Mouse (Mus musculus) layer of hippocampus, adult 18-20 months (tissue): Measurements from ENCODE around the gene Srsf2. TPM values are rescaled to one million over a fixed set of nuclear protein-coding genes. Genes with fewer than 3 reads are reported as not detected.
"Not testable (repeated sequence)": the region's sequence is repeated elsewhere in the genome, so short reads cannot be mapped to it uniquely, and the experiment has no call there.

ENCODE experiments used
- DNase-seq, 2 experiments: peaks; one replicate each; pipeline ENCODE4 v3.0.0; 2022; ENCODE audit warnings: low spot score in 2 of 2
- long read RNA-seq: library from polyadenylated mRNA; stranded (forward); transcript quantifications from one replicate; pipeline ENCODE4 v2.0.0, GENCODE M21; 2021
- total RNA-seq, 2 experiments: library from RNA; stranded (reverse); gene quantifications; 2 replicates each; pipeline ENCODE4 v1.2.3; 2021

Srsf2 gene
- total RNA-seq = 100 to 1,000 TPM; 166 to 176 TPM
- long read RNA-seq, transcript Srsf2-201 (3 exons, 1,899 nt) = major isoform, 106 of 174 reads
- long read RNA-seq, partial matches to known transcripts = 33 of 174 reads
- long read RNA-seq, other reads (novel, unspliced or antisense) = 27 of 174 reads

DNA sequence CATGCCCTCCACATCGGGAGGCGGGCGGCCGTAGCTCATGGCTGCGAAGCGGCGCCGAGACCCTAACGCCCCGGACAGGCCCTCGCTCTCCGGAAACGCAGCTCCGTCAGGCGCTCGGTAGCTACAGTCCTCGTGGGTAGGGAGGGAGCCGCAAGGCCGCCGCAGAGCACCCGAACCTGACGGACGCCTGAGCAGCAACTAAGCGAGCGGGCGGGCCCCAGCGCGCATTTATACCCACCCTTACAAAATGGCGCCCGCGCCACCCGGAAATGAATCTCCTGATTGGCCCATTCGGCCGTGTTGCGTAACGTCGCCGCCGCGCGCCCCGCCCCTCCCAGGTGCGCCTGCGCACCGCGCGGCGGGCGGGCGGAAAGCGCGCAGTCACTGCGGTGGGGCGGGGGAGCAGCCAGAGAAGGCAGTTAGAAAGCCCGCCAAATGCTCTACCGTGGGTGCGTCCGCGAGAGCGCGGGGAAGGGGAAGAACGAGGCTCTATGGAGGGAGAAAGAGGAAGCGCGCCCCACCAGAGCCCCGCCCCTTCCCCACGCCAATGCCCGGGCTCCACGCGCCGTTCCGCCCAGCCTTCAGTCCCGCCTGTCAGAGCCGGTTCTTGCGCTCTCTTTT is at the start of gene Srsf2:
Gene Srsf2, minus strand, starts transcription at position 204 of the 621 bp plus-strand sequence.
- DNase-seq = peak; percentile 96 to 98

DNA sequence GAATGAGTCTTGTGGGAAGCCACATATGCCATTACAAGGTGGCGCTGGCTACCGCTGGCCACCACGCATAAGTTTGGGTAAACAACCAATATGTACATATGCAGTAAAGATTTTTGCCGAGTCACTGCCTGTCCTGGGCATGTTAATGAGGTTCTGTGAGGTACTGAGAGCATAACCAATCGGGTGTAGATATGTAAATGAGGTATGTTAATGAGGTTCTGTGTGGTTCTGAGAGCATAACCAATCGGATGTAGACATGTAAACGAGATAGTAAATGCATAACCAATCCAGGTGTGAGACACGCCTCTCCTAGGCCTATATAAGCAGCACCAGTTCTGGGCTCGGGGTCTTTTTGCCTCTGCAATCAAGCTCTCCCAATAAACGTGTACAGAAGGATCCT is 49.7 kb upstream of the Srsf2 start:
- not testable (repeated sequence) for DNase-seq

DNA sequence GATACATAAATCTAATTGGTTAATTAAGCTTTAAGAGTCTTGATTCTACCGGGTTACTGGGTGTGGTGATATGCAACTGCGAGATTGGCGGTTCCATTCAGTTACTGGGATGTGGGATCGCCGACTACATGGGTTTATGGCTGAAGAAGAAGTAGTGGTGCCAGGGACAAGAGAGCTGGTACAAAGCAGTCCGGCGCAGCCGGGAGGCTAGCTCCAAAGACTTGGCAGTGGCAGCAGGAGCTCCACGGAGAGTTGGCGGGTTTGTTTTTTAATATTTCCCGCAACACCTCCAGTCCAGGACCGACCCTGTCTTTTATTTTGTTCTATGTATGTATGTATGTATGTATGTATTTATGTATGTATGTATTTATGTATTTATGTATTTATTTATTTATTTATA is 46.4 kb upstream of the Srsf2 start:
- DNase-seq = no peak

DNA sequence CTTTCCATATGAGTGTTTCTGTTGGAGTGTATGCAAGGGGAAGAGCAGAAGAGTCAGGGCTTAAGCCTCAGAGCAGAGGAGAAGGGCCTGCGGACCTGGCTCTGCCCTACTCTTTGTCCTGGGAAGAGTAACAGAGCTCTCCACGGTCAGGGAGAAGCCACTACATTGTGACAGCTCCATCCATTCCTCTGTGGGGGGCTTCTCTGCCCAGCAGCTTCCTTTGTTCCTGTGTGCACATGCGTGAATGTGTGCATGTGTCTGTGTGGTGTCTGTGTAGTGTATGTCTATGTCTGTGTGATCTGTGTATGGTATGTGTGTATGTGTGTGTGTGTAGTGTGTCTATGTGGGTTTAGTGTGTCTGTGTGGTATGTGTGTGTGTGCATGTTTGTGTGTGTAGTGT is 42.5 kb upstream of the Srsf2 start:
- no peak for DNase-seq

- no peak for DNase-seq
These were observed 40.9 kb upstream of the Srsf2 start for GRCm38 (mm10) chr11:116893532-116894442.

GRCm38 (mm10) chr11:116887136-116887535 is 34.2 kb upstream of the Srsf2 start:
- no peak for DNase-seq

DNA sequence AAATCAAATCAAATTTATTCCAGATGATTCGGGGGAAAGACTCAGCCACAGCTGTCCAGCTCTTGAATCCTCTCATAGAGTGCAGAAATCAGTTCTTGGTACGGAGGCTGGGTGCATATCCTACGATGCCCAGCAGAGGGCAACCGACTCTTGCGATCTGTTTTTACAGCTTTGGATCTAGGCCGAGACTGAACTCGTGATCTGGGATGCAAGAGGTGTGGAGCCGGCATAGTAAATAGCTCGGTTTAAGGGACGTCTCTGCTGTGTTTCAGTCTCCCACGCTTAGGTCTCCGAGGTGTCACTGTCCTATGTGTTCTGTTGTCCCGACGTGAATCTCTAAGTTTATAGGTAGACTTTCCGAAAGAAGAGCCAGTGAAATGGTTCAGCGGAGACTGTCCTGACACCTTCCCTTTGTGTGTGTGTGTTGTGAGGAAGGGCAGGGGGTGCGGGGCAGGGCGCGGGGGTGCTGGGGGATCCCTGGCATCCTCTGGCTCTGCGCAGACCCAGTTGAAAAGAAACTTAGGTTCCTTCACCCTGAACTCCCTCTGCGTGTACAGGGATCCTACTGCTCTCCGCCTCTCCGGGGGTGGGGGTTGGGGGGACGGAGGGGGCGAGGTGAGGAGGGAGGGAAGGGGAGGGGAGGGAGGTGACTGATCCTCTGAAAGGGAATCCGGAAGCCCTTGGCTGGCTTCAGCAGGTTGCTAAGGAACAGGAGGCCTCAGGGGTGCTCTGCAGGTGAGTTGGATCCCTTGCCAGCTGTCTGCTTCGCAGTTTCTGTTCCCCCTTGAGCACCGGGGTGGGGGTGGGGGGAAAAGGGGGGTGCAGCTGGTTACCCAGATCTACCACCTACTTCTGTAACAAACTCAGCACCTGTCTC is 32.6 kb upstream of the Srsf2 start:
- peak; percentile 75 to 95 for DNase-seq

DNA sequence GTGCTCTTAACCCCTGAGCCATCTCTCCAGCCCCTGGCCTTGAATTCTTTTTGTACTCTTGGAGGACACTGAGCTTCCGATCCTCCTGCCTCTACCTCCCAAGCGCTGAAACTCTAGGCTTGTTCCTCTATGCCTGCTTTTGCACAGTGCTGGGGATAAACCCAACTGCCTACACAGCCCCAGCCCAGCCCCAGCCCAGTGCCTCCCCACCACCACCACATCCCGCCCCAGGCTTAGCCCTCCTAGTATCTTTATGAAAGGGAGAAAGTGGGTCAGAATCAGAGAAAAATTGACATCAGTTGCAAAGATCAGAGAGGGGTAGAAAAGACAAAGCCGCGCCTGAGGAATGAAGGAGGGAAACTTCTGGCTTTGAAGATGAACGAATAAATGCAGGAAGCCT is 31.2 kb upstream of the Srsf2 start:
- no peak for DNase-seq

DNA sequence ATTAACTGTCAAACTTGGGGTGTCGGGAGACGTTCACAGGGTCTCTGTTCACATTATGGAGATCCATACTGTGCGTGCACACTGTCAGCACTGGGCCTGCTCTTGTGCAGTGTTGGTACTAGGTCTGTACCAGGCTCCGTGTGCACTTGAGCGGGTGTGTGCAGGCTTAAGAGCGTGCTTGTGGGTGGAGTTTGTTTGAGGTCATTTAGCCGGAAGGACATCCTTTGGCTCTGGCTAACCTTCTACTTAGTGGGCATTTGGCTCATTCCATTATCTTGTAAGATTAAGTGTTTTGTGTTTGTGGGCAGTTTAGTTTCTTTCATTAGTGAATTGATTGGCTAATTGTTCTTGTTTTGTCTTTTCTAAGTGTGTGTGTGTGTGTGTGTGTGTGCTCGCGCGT is 29.6 kb upstream of the Srsf2 start:
- DNase-seq = no peak

GRCm38 (mm10) chr11:116881440-116881839 is 28.5 kb upstream of the Srsf2 start:
- DNase-seq = peak in 1 of 2 experiments; percentile 30

- DNase-seq = peak in 1 of 2 experiments; percentile 29
These were observed 27.9 kb upstream of the Srsf2 start for GRCm38 (mm10) chr11:116880839-116881238.

DNA sequence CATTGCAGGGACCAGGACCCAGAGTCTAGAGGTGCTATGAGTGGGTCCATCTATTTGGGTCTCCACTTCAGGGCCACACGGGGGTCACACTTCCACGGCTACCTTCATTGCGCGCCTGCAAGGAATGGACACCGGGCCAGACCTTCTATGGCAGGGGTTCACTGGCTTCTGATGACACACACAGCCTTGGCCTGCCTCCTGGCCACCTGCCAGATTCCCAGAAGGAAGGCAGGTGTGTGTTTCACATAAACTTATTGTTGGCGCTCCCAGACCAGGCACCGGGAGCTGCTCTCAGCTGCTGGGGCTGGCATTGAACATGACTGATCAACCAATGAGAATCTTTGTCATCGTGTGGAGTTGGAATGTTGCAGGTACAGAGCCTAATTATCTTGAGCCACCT is 25.6 kb upstream of the Srsf2 start:
- DNase-seq = no peak

GRCm38 (mm10) chr11:116873987-116874386 is 21.1 kb upstream of the Srsf2 start:
- DNase-seq = peak; percentile 62 to 79

DNA sequence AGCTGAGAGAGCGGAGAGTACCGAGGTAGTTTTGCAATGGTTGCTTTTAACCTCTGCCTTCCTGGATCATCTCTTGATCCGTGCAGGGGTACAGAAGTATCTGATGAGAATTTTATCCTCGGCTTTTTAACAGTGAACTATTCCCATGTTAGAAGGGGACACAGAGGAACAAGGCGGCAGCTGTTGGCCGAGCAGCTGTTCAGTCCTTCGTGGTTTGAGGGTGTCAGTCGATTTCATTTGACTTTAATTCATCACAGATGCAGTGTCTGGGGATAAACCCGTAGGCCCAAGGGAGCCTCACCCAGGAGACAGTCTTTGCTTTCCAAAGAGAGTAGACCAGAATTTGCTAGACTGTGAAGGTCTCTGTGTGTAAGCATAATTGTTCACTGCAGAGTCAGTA is 18.6 kb upstream of the Srsf2 start:
- DNase-seq = no peak

DNA sequence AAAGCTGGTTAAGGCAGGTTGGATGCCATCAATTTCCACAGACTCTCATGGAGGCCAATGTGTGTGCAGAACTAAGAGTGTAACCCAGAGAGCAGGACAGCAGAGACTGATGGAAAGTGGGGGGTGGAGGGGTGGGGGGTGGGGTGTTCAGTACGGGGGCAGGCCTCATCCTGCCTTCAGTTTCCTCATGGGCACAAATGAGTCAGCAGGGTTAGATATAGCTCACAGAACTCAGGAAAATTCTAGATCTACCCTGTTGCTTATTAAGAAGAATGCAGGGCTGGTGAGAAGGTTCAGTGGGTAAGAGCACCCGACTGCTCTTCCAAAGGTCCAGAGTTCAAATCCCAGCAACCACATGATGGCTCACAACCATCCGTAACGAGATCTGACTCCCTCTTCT is 16.7 kb upstream of the Srsf2 start:
- no peak for DNase-seq

GRCm38 (mm10) chr11:116869223-116869622 is 16.3 kb upstream of the Srsf2 start:
- DNase-seq = no peak

DNA sequence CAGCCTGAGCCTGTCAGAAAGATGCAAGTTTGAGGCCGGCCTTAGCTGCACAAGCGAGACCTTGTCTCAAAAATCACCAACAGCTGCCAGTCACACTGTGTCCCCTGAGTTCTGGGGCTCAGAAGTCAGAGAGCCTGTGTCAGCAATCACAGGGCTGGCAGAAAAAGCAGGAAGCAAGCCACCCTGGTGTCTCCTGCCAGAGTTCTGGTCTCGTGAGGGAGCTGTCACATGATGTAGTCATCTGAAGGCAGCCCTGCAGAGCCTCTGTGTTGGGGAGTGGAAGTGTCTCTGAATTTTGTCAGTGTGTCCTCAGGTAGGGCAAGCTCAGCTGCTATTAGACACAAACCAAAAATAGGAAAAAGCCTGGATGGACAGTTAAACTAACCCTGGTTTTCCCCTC is 15.2 kb upstream of the Srsf2 start:
- DNase-seq = peak in 1 of 2 experiments; percentile 30

DNA sequence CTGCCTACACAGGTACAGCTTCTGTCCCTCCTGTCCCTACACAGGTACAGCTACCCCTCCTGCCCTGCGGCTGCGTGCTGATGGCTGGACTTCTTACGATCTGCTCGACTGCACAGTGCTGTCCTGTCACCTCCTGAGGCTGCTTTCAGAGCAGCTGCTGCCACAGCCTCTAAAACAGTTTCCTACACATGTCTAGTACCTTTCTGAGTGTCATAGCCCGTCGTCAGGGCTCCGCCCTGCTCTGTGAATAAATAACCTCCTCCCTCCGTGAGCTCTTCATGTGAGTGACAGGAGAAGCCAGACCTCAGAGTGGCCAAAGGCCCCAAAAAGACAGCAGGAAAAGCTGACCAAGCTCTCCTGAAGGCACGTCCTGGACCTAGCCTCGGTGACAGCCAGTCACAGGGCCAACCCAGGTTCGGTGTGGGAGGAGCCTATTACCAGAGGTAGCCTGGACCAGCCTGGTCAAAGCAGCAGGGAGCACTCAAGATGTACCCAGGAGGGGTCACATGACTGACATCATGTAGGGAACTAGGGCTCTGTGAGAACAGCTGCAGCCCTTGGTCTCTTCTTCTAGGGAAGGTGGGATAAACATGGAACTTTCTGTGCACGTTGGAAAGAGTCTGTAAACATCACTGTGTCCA is 13.2 kb upstream of the Srsf2 start:
- DNase-seq = no peak

GRCm38 (mm10) chr11:116864444-116864843 is 11.6 kb upstream of the Srsf2 start:
- DNase-seq = no peak

- DNase-seq = no peak
These were observed 4.4 kb upstream of the Srsf2 start for GRCm38 (mm10) chr11:116857183-116857850.
